Mouse (Mus musculus): ENCODE results near the gene Scnn1g. TPM values are rescaled to one million over a fixed set of nuclear protein-coding genes. Genes with fewer than 3 reads are reported as not detected.

Gene Scnn1g
- polyA plus RNA-seq, 1 experiment: not detected

DNA sequence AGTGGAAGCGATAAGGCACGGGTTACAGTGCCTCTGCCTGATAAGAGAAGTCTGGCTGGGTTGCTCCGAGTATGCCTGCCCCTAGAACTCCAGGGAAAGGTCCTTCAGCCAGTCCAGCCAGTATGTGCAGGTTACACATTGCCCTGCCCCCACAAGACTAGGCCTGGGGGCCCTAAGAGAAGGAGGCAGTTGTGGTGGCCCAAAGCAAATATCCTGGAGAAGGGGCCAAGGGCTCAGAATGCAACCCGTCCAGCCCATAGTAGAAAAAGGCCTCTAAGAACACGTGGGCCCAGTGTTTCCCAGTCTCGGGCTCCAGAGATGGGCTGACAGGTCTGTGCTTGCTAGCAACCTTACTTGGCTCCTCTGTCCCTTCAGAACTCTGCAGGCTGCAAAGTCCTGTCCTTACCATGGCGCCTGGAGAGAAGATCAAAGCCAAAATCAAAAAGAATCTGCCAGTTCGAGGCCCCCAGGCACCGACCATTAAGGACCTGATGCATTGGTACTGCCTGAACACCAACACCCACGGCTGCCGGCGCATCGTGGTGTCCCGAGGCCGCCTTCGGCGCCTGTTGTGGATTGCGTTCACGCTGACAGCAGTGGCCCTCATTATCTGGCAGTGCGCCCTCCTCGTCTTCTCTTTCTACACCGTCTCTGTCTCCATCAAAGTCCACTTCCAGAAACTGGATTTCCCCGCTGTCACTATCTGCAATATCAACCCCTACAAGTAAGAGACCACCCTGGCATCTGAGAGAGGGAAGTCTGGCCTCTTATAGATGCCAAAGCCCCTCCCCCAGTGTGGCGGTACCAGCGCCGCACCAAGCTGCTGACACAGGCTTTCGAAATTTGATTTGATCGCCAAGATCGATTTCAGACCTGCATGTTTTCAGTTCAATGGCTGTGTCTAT lies 3.5 kb downstream of the Scnn1g start:
- no peak for TF ChIP-seq GATA1 (IDR thresholded peaks at IDR 0.05; ENCODE audit: low read length)

DNA sequence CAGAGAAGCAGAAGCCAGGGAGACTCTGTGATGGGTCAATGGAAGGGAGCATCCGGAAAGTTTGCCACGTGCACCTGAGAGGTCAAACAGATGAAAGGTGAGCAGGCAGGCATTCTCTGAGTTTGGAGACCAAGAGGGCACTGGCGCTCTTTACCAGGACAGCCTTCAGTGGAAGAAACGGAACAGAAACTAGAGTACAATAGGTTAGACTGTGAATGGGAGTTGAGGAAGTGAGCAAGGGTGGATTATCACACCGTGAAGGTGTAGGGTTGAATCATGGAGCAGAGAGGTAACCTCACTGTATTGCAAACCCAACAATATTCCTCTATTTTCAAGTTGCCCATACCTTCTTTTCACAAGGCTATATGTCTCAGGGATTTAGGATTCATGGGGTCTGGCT lies 16.0 kb downstream of the Scnn1g start:
- no peak for TF ChIP-seq GATA1 (IDR thresholded peaks at IDR 0.05; ENCODE audit: low read length)

DNA sequence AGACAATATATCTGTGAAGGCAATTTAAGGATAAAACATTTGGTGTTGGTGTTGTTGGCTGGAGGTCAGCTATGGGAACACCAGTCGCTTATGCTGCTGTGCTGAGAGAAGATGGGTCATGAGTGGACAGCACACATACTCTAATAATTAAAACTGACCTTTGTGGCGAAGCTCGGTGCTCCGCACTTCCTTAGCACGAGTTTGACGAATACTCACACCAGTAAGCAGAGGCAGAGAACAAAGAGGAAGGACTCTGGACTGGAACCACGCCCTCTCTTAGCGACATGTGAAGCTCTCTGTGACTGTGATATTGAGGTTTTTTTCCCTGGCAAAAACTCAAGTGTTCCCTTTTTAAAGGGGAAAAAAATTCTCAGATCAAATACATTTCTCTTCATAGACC lies 20.5 kb downstream of the Scnn1g start:
- no peak for TF ChIP-seq GATA1 (IDR thresholded peaks at IDR 0.05; ENCODE audit: low read length)

DNA sequence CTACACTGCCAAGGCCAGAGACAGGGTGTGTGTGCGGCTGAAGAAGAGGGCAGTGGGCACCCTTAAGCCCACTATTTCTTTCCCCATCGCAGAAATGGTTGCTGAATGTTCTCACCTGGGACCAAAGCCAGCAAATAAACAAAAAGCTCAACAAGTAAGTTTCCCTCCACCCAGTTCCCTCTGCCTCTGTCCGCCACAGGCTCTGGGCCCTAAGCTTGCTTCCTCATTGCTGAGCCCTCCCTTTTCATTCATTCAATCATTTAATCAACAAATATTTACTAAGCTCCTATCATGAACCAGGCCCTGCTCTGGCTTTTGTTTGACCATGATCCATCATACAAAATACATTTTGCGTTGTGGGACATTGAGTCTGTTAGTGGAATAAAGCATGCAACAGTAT lies 29.0 kb downstream of the Scnn1g start:
- TF ChIP-seq GATA1 (IDR thresholded peaks at IDR 0.05; ENCODE audit: low read length): no peak

DNA sequence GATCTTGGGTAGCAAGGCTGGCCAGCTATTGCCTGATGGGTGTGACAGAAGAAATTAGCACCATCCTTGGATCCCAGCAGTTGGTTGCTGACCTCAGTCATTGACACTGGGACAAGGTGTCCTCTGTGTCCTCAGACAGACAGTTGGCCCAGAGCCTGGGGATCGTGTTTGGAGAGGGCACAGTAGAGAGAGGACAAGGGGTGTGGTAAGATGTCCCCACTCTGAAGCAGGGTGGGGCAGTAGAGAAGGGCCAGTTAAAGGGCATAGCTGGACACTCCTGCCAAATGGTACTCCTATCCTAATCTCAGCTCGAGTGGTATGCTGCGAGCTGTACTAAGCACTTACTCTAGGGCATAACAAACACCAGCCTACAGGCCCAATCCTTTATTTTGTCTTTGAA lies 33.6 kb downstream of the Scnn1g start:
- no peak for TF ChIP-seq GATA1 (IDR thresholded peaks at IDR 0.05; ENCODE audit: low read length)

DNA sequence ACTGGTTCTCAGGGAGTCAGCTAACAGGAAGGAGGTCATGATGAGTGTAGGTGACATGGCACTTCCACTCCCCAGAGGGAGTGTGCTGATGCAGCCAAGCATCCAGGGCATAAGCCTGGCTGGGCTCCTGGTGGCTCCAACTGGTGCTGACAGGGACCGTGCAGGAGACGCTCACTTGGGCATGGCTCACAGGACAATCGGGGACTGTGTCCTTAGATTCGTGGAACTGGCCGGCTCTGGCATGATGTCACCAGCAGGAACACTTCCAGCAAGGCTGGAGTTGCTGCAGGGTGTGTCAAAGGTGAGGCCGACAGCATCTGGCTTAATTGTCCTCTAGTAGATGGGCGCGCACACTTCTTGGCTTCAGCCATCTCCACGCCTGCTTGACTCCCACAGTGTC lies 34.7 kb downstream of the Scnn1g start:
- no peak for TF ChIP-seq GATA1 (IDR thresholded peaks at IDR 0.05; ENCODE audit: low read length)

DNA sequence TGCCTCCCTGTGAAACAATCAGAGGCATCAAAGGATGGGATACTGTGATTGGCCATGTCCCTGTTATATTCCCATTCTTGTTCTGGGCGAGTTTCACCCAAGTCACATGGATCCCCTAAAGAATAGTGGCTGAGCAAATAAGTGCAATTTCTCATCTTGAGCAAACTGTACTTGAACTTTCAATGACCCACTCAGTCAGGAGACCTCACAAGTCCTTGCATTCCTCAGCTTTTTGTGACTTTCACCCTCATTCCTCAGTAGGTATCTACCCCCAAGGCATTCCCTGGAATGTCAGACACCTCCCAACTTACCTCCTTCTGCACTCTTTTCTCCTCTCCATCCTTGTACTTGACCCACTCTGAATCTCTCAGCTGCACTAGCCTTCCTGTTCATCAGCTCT lies 44.3 kb downstream of the Scnn1g start:
- TF ChIP-seq GATA1 (IDR thresholded peaks at IDR 0.05; ENCODE audit: low read length): no peak

DNA sequence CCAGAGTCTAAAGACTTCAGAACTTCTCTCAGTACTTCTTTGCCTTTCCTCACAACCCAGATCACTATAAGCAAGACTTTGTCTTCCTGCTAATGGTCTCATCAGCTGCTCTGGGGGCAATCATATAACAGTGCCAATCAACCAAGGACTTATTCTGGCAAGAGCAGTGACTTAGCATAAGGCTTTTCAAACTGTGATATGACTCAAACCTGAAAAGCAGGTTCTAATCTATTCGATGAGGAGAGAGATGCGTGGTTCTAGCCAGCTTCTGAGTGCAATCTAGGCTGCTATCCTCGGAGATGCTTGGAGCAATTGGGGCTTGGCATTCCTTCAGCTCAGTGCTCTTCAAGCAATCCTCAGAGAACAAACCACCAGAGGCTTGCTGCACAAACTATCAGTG lies 44.7 kb downstream of the Scnn1g start:
- TF ChIP-seq GATA1 (IDR thresholded peaks at IDR 0.05; ENCODE audit: low read length): no peak

DNA sequence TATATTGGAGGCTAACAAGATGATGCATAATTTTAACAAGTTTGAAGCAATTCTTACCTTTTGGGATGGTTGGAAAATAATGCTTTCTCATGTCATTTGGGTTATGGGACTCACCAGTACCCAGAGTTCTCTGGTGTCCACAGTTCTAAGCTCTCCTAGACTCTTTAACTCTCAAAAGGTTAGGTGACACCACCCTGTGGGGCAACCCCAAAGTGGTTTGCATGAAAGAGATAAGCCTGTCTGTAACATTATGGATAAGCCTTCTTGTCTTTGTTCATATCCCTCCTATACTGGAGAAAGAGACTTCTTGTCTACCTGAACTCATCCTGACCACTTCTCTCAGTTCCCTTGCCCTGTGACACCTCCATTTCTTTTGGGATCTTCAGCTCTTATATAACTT lies 45.1 kb downstream of the Scnn1g start:
- no peak for TF ChIP-seq GATA1 (IDR thresholded peaks at IDR 0.05; ENCODE audit: low read length)

DNA sequence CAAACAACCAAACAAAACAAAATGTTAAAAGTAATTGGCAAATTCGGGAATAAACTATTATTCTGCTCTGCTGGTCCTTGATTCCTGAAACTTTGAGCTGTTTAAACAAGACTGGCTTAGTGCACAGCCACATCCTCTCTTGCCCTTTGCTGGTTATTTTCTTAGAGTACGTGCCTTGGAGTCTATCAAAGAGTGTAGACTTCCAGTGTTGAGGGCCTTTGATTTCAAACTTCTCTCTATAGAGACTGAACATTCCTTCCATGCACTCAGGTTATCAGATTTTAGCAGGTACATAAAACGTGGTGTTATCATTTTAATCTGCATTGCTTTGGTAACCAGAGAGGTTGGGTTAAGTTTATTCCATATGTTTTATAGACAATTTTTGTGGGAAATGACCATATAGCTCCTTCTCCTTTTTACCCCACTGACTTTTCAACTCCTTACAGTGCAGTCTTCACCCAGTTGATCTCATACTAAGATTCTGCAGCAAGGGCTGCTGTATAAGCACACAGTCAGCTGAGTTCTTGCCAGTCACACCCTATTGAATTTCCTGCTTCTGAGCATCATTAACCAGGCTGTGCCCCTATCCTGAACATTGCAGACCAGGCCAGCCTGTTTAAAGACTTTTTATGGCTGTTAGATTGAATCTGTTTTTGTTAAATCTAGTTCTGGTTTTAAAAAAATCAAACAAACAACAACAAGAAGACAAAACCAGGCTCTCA lies 48.1 kb downstream of the Scnn1g start:
- no peak for TF ChIP-seq GATA1 (IDR thresholded peaks at IDR 0.05; ENCODE audit: low read length)

DNA sequence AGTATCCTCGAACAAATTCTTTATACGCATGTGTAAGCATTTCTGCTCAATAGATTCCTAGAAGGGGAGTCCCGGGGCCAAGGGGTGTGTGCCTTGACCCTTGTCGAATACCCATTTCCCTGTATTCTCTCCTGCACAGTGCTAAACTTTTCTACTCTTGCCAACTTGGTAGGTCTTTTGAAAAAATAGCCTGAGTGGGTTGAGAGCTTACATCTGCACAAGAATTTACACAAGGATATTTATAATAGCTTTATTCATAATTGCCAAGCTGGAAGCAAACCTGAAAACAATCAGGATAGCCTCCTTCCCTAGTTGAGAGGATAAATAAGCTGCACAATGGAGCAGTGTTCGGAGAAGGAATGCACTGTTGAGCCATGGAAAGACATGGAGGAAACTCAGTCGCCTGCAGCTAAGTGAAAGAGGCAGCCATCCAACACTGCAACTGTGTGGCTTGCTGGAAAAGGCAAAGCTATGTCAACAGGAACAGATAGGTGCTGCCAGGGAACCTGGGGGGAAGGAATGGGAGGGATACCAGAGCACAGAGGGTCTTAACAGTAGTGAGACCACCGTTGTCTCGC lies 51.5 kb downstream of the Scnn1g start:
- no peak for TF ChIP-seq GATA1 (IDR thresholded peaks at IDR 0.05; ENCODE audit: low read length)

DNA sequence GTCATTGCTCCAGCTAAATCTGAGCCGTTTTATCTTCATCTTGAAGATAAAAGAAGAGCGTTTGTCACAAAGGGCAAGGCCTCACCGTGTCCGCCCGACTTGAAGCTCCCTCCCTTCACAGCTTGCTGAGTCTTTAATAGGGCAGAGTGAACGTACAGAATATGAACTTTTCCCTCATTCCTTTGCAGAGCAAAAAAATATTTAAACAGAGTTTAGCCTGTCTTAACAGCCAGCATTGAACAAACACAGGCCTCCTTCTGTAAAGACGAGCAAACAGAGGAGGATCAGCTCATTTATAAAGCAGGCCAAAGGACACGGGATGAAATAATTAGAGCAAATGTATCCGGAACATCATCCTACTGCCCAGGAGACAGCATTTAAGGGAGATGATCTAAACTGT lies 63.5 kb downstream of the Scnn1g start:
- TF ChIP-seq GATA1 (IDR thresholded peaks at IDR 0.05; ENCODE audit: low read length): no peak

DNA sequence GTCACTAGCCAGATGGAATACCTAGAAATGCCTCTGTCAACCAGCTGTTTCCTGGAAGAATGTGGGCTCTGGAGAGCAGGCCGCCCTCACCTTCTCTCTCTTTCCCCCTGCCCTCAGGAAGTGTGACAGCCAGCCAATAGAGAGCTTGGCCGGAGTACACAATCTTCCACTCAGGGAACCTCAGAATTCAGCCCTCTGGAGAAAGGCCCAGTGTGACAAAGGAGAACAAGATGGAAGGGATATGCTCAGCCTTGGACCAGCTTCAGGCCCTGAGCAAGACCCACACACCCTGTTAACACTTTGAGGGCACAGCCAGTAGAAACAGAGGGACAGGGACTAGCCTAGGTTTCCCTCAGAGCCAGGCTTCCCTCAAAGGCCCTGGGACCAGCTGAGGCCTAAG lies 68.2 kb downstream of the Scnn1g start:
- no peak for TF ChIP-seq GATA1 (IDR thresholded peaks at IDR 0.05; ENCODE audit: low read length)

DNA sequence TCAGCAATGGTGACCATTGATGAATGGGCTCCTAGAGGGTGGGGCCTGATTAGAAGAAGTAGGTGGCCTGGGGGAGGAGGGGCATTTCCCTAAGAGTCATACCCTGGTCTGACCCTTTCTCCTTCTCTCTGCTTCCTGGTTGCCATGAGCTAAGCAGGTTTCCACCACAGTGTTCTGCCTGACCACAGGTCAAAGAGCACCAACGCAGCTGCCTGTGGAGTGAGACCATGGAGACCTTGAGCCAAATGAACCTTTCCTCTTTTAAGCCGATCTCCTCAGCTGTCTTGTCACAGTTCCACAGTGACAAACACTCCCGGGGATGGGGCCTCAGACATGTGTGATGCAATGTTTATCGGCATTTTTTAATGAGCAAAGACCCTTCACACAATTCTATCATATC lies 68.7 kb downstream of the Scnn1g start:
- no peak for TF ChIP-seq GATA1 (IDR thresholded peaks at IDR 0.05; ENCODE audit: low read length)

DNA sequence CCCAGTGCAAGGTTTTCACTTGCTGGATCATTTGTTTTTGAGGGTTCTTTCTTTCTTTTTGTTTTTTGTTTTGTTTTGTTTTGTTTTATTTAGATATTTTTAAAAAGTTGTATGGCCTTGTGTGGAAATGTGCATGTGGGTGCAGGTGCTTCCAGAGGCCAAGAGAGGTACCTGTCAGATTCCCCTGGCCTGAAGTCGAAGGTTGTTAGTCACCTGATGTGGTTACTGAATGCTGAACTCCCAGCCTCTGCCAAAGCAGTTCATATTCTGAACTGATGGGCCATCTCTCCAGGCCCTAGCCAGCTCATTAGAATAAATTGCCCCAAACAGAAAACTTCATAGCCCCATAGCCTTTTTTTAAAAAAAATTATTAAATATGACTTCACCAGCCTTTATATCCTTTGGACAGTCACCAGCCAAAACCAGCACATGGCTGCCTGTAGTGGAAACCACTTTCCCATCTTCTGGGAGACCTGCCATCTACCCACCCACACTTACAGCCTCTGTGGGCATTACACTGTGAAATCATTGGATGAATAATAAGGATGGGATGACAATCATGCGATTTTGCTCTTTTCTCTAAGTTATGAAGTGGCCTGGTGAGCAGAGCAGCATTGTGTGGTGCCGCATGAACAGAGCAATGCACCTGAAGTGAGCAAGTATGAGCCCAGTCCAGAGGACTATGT lies 71.7 kb downstream of the Scnn1g start:
- TF ChIP-seq GATA1 (IDR thresholded peaks at IDR 0.05; ENCODE audit: low read length): no peak

Measured in G1E-ER4 (cell line).